Mouse (Mus musculus) cerebellum, adult 8-10 months (tissue): ENCODE measurements around the gene Erich3.

Experiments used
- DNase-seq: peaks from one replicate; pipeline ENCODE4 v3.0.0; 2022

Gene Erich3

DNA sequence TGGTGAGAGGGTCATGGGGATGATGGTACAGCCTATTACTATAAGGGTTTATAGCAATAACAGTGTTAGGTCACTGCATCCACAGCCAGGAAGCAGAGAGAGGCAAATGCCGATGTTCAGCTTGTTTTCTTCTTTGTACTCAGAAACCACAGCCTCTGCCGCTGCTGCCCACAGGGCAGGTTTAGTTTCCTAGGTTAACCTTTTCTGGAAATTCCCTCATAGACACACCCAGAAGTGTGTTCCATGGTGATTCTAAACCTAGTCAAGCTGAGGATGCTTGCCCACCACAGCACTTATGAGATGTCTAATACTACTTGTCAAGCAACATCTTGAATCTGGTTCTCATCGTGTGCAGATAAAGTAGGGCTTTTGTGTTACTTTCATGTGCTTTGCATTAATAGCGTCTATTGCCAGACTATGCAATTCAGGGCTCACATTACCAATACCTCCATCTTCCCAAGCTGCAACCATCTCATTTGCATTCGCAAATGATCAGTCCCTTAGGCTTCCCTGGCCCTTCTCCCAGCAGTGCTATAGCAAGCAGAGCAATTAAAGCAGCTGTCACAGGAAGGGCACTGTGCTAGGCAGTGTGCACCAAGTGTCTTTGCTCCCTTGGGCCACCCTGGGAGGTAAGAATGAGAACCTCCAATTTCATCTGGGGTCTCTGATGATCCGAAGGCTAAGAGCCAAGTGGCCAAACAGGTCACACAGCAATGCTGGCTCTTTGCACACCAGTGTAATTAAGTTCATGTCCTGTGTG lies 115.4 kb downstream of the Erich3 start:
- no peak for DNase-seq

DNA sequence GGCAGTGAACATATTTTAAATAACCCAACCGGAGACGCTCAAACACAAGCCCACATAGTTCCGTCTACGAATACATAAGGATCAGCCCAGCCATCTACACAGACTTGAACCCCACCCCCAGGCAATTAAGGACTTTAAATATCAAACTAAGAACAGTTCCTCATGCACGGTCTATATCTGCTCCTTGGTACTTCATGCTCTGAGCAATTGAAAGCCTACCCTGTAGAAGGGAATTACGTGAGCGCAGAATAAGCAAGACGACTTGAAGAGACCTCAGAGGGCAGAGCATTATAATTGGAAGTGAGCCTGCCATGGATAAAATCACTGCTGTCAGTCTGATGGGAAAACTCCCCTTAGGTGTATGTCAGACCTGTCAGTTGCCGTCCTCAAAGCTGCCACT lies 122.7 kb downstream of the Erich3 start:
- DNase-seq: no peak

DNA sequence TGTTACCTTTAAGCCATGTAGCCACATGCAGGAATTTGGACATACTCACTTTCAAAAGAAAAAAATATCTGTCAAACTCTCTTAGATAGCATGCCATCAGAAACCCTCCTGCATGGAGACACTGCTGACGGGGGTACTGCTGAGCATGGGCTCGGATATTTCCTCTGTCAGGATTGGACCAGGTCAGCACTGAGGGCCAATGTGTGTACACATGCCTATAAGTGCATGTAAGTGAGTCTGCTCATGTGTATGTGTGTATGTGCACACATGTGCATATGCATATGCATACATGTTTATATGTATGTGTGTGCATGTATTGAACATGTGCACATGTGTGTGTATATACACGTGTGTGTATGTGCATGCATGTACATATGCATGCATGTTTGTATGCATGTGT lies 124.0 kb downstream of the Erich3 start:
- DNase-seq: no peak

DNA sequence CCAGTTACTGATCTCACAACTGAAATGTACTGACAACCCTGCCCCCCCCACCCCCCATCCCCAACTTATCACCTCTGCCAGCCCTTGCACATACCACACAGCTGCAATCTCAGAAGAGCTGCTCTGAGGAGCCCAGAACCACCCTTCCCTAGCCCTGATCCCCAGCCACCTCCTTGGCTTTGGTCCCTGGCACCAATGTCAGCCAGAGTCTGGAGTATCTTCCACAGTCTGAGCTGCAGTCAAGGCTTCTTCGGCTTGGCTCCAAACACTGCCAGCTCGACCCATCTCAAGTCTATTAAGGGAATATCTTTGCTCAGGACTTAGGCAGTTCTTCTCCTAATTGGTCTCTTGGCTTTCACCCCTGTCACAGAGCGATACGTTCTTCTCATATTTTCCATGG lies 129.9 kb downstream of the Erich3 start:
- no peak for DNase-seq

DNA sequence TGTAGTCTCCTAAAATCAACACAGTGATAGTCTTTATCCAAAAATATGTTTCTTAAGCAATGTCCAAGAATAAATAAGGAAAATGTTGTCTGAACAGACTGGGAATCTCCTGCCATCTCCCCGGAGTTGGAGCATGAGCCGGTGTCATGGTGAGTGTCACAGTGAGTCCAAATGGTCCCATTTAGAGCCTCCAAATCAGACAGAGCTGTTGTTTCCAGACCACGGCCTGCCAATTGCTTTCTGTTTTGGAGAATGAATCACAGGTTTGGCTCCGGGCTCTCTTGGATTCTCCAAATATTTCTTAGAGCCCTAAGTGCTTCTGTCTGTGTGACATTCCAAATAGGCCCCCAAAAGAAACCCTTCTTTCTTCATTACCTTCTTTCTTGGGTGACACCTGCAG lies 135.1 kb downstream of the Erich3 start:
- peak; percentile 6 for DNase-seq

DNA sequence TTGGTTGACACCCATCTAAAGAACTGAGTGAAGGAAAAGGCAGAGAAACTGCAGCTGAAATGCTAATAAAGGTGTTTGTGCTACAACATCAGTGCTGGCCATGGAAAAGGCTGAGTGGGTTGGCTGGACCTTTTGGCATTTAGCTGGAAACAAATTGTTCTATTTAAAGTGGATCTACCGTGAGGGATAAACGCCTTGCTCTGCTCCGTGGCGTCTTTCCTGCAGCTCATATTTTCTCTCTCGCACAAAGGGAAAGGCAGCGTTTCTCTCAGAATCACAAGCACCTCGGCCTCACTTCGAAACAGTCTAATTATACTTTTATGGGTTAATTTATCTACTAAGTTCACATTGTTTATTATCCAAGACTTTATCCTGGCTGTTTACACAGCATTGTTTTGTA lies 136.8 kb downstream of the Erich3 start:
- DNase-seq: no peak

DNA sequence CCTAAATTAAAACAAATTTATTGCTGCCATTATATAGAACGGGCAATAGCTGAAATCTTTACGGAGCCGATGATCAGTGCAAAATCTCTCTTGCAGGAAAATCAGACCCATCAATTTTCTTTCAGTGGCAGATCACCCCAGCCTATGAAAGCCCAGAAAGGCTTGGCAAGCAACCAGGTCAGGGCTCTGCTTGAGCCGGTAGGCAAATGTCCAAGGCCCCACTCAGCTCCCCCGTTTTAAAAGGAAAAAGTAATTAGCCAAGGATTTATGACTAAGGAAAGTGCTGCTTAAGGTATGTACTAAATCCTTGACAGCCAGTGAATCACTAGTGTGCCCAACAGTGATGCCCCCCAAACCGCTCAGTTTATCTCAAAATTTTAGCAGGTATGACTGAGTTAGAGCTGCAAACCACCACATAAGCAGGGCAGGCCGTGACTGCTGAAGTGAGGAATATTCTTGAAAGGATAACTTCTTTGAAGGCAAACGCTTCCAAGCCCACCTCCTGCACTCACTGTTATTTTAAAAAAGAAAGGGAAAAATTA lies 137.3 kb downstream of the Erich3 start:
- no peak for DNase-seq

DNA sequence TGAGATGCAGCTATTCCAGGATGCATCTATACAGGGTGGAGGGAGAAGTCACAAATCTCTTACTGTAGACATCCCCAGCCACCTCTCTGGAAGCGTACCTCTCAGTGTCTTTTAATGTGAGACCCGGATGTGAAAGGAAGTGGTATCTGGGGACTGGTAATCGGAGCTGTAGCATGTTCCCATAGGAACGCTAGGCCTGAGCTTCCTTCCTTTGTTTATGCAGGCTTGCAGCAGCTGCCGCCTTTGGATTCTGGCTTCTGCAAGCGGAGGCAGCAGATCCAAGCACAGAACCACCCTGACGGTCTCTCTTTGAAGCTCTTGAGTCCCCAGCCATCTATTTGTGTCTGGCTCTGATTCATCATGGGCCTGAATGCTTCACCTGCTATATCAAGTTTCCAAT lies 143.0 kb downstream of the Erich3 start:
- DNase-seq: no peak

DNA sequence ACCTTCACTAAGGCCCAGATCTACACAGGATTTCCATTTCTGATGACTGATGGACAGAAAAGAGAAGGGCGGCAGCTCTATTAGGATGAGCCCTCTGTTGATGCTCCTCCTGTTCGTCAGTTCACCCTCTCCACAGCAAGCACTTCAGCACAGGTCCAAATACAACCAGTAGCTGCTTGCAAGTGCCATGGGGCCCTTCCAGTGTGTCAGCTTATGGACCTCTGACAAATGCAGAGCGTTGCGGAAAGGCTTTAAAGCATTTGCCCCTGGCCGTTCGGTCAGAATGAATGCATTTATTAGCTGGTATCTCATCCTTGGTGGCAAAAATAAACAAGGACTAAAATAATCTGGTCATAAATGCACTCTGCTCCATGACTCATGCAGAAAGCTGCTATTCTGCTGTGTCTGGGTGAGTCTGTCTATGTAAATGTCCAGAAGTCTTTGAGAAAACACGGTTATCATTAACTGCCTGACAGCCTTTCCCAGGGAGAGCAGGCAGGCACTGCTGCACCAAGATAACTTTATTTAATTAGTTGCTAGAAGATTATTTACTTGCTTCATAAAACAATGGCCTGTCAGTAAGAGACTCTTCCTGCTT lies 146.7 kb downstream of the Erich3 start:
- DNase-seq: no peak

DNA sequence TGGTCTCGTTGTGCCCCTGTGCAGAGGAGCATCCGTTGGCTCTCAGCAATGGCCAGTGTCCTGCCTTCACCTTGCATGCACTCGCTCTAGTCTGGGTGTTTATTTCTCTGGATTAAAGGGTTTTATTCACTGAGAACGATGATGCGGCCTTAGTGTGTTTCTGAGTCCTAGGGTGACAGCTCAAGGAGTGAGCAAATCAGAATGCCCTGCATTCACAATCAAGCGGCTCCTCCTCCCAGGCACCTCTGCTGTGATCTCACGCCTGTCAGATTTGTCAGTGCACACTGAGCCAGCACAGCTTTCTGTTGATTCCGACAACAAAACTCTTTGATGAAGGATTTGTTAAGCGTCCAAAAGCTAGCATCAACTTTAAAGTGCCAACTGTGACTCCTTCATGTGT lies 147.6 kb downstream of the Erich3 start:
- DNase-seq: no peak

DNA sequence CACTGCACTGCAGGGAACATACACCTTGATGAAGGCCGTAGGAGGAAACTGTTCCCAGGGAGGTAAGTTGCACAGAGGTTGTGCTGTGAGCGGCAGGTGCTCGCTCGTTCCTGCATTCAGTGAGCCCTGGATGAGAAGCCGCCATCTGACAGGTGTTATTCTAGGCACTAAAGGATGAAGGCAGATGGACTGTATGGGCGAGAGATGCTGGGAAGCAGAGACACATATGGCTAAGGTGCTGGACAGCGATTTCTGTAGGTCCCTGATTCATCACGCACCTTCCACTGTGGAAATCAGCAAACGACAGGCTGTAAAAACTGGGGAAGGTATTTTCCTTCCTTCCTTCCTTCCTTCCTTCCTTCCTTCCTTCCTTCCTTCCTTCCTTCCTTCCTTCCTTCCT lies 148.2 kb downstream of the Erich3 start:
- no peak for DNase-seq

DNA sequence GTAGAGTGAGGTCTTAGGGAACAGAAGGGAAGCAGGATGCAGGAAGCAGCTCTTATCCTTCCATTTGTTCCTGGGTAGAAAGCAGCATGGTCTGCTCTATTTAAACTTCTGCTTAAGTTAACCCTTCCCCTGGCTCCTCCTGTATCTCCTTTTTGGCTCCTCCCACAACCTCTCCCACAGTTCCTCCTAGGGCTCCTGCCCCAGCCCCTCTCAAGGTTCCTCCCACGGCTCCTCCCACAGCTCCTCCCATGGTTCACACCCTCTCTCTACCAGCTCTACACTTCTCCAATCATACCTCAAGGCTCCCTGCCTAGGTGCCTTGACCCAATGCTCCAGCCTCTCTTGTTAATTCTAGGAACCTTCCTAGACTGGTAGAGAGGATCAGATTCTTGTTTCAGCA lies 149.2 kb downstream of the Erich3 start:
- DNase-seq: no peak

DNA sequence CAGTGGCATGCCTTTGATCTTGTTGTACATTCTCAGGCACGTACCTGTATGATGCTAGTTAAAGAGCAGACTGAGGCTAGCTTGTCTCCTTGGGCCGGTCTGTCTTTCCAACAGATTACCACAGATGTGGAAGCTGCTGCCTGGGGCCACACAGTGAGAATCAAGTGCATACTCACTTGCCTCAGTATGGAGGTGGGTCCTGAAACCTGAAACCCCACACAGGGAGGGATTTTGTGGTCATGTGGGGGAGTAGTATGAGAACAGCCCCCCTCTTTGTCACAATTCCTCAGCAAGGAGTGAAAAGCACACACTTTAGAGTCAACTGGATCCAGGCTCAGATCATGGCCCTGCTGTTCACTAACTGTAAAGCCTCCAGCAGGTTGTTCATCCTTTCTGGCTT lies 151.9 kb downstream of the Erich3 start:
- DNase-seq: no peak

DNA sequence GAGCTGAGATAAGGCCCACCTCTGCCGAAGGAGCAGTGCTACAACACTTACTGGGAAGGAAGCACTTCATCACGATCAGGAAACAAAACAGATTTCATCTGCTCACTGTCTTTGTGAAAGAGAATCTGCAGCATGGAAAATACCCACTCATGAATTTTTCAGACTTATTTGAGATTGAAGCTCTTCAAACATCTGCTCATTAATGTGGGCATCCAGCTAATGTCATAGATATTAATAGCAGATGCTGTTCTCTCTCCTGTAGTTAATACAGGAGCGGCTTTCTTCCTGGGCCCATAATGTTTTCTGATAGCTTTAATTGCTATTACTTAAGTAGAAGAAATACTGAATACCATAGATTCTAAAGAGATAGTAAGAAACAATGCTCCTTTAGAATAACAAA lies 152.6 kb downstream of the Erich3 start:
- no peak for DNase-seq

DNA sequence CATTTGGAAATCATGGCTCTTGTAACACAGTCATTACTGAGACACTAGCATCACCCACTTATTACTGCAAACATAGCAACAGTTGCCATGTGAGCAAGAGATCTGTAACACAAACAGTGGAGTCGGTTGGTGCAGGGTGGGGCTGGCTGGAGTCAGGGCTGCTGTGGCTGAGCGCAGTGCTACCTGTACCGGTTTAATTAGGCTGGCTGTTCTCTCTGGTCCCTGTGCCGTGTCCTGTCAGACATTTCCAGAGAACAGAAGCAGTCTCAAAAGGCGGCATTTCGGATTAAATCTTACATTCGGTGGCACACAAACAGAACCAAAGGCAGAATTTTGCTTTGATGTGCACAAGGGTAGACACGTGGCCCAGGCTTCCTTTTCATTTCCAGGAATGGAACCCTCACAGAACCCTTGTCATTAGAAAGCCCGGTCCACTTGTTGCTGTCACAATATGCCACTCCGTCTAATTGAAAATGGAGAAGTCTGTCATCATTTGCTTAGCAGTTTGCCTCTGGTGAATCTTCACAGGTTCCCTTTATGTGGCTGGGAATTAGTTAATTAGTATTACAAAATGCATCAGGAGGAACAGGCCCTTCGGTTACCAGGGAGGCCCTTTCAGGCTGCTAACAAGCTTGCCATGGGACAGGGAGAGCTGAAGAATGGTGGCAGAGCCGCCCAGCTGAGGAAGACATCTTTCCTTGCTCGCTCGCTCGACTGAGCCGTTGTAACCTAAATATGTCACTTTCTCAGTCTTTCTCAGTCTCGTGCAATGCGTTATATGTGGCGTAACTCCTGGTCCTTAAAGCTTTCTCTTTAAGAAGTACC lies 153.4 kb downstream of the Erich3 start:
- no peak for DNase-seq
